Mouse (Mus musculus) kidney, adult 11 months (tissue): ENCODE data around the gene Eef2k.
"Not testable (repeated sequence)": the region's sequence is repeated elsewhere in the genome, so short reads cannot be mapped to it uniquely, and the experiment has no call there.

Source experiments
- DNase-seq: peaks from one replicate; pipeline ENCODE4 v3.0.0; 2022

The Eef2k gene

DNA sequence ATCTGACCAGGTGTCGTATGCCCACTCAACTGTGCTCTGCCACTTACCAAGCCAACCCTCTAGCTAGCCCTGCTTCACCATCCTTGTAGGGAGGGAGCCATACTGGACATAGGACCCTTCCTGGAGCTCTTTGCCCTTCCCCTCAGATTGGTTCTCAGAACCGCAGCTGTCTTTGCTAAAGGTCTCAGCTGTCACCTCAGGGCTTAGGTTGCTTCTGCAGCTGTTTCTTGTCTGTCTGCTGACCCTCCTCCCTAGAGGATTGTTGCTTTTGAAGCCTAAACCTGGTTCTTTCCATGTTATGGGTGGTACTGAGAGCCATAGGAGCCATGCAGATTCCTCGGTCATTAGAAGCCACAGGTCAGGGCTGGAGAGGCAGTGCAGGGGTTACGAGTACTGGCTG, 40.0 kb downstream of the Eef2k start:
- no peak for DNase-seq

GRCm38 (mm10) chr7:120883523-120884290, 41.1 kb downstream of the Eef2k start:
- no peak for DNase-seq

DNA sequence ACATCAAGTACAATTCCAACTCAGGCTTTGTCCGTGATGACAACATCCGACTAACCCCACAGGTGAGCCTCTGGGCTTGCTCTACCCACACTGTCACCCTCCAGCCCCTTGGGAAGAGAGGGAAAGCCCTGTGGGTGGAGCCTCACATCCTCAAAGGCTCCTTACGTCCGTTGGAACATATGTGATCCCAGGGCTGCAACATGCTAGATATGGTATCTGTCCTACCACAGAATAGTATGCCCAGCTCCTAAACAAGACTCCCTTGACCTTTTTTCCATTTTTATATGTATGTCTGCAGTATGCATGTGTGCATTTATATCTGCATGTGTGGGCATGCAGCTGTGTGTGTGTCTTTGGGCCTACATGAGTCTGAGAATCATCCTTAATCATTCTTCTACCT, 42.1 kb downstream of the Eef2k start:
- no peak for DNase-seq

DNA sequence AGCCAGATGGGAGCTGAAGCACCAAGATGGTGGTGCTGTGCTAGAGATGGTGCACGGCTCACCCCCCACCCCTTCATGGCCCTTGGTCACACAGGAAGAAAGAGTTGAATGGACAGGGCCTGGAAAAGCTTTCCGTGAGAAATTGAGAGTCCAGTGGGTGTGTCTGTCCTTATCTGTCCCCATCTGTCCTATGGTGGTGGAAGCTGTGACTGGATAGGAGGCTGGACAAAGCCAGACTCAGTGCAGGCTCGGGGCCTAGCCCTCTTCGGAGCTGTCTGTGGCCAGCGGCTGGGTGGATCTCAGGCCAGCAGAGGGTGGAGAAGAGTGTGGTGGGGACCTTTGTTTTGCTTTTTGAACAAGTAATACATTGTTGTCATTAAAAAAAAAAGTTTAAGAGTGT, 50.5 kb downstream of the Eef2k start:
- no peak for DNase-seq

DNA sequence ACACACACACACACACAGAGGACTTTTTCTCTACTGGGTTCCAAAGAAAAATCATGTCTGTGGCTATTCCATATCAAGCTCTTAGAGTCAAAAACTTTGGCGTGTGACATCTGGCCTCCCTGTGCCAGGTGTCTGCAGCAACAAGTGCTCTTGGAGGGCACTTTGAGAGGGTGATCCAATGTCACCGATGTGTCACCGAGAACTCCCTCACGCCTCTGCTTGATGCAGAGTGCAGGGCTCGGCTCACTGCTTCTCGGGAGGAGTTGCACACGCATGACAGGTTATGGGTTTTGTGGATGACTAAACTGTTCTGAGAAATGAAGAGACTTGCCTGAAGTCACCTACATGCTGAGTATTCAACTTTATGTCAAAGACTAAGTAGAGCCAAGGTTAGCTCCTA, 54.4 kb downstream of the Eef2k start:
- DNase-seq: no peak

DNA sequence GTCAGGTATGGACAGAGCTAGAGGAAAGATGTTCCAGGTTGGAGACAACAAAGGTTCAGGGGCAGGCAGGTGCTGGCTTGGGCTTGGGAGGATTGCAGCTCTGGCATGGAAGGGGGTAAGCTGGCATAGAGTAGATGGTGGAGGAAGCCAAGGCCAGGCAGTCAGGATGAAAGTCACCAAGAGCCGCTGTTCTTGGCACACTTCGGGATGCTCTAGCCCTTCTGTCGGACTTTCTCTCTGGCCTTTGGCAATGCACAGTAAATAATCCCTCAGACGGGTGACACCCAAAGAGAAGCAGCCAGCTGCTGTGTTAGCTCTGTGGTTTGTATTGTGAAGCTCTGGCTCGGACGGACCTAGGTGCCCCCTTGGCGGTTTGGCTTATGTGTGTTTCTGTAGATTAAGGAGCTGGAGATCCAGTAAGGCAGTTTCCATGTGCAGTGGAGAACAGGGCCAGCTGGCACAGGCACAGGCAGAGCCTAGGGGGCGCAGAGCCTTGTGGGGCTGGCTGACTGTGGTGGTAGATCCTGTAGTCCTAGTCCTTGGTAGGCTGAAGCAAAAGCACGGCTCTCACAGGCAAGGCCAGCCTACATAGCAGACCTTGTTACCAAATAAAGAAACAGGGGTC, 55.2 kb downstream of the Eef2k start:
- DNase-seq: no peak

GRCm38 (mm10) chr7:120900191-120900590, 57.6 kb downstream of the Eef2k start:
- no peak for DNase-seq

DNA sequence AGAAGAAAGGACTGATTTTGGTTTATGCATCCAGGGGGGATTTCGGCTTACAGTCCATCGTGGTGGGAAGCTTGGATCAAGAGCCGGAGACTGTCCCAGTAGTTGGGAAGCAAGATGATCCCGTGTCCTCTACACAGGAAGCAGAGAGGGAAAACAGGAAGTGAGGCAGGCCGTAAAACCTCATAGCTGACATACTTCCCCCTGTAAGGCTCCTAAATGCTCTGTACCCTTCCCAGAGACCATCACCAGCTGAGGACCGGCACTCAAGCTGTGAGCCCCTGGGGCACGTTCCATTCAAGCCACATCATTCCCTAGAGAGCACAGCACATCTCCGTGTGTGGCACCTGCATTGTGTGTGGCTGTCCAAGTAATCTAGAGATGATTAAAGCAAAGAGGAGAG, 59.1 kb downstream of the Eef2k start:
- no peak for DNase-seq

DNA sequence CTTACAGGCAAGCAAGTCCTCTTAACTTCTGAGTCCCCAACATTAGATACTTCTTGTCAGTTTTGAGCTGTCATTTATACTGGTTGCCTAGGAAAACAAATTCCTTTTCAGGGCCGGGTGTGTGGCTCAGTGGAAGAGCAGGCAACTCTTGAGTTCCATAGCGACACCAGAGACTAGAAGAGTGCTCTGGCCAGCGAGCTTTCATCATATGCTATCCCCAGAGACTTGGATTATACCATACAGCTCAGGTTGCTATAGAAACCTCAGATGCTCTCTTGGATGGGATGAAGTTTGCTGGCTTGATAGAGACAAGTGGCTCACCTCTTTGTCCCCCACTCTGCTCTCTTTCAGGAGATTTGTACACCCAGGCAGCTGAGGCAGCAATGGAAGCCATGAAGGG, 60.3 kb downstream of the Eef2k start:
- DNase-seq: no peak

- not testable (repeated sequence) for DNase-seq
Observed at GRCm38 (mm10) chr7:120910172-120910571, 67.5 kb downstream of the Eef2k start.

GRCm38 (mm10) chr7:120911268-120911667, 68.6 kb downstream of the Eef2k start:
- not testable (repeated sequence) for DNase-seq

DNA sequence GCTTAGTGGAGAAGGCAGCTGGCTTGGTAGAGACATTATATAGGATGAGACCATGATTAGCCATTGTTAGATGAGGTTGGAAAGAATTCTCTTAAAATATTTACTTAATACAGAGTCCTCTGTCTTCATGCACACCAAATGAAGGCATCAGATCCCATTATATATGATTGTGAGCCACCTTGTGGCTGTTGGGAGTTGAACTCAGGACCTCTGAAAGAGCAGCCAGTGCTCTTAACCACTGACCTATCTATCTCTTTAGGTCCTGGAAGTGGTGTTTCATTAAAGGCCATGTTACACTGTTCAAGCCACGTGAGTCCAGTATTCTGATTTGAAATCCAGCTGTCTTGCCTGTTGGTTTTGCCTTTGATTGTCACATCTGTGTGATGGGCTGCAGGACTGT, 70.7 kb downstream of the Eef2k start:
- DNase-seq: no peak

DNA sequence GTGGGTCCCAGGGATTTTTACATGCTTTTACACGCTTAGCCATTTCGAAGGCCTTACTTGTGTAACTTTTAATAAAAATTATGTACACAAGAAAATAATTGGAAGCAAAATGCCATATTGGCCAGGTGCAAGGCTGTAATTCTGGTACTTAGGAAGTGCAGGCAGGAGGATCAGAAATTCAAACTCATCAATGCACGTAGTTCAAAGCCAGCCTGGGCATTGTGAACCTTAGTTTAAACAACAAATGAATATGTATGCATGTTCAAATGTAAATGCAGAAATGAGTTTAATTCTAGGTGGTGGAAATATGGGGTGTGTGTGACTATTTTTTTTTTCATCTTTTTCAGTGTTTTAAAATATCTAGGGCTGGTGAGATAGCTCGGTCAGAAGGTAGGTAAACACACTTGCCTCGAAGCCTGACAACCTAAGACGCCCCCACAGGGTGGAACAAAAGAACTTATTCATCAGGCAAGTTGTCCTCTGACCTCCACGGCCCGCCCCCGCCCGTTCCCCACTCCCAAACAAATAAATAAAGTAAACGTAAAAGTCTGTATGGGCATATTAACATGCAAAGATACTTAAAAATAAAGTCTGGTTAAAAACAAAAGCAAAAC, 73.7 kb downstream of the Eef2k start:
- DNase-seq: no peak

DNA sequence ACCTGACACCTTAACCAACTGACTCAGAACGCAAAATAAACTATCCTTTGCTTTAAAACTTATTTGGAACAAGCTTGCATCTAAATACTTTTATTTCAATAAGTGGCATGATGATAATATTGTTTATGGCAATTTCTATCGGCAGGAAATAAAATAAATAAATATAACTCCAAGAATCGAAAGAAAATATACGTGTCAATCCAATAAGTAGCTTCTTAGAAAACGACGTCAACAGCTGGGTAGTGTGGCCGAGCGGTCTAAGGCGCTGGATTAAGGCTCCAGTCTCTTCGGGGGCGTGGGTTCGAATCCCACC, 74.6 kb downstream of the Eef2k start:
- no peak for DNase-seq

DNA sequence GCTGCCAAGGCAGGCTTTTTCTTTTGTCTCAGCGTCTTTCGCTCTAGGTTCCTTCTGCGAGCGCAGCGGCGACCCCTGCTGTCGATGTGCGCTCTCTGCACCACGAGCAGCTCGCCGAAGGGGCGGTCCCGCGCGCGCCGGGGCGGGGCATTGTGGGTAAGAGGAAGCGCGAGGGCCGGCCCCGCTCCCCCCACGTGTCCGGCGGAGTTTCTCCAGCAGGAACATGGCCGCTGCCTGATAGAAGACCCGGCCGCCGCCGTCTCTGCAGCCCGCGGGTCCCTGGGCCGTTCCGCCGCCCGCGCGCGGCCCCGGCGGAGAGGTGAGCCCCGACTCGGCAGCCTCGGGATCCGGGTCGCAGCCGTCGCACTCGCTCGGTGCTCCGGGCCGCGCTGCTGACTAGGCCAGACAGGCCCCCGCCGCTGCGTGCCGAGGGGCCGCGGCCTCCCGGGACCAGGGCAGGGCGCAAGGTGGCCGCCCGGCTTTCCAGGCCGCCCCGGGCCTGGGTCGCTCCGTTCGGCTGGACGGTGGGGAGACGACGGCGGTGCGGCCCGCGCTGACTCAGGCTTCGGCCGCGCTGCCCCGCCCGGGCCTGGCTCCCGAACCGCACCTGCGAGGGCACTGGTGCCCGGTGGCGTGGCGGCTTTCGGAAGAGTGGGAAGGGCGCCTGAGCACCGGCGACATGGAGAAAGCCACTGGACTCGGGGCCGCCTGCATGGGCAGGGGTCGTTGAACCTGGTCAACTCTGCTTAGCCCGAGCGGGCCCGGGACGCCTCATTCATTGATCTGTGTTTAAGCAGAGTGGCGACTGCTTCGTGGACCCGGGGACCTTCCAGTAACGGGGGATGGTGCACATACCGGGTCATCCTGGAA, 75.2 kb downstream of the Eef2k start, which contains the start of gene Polr3e:
Polr3e (plus strand) TSS at position 153 of the 870 bp plus-strand sequence.
- DNase-seq: peak; percentile 99

DNA sequence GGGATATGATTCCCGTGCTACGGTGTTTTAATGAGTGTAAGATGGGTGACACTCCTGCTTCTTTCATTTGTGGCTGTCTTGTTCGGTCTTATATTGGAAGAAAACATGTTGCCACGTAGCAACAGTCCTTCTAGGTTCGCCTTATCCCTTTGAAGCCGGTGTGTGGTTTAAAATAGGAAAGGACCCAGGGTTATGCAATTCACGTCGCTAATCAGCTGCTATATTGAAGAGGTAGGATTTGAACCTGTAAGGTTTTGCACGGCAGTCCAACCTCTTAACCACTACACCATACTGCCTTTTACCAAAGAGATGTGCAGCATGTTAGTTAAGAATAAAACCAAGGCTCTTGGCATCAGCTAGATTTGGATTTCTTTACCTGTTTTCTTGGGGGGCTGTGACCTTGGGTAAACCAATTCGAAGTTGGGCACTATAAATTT, 75.9 kb downstream of the Eef2k start:
- DNase-seq: peak; percentile 69

- no peak for DNase-seq
Observed at GRCm38 (mm10) chr7:120933110-120933509, 90.5 kb downstream of the Eef2k start.

- DNase-seq: no peak
Observed at GRCm38 (mm10) chr7:120933680-120934195, 91.1 kb downstream of the Eef2k start.

DNA sequence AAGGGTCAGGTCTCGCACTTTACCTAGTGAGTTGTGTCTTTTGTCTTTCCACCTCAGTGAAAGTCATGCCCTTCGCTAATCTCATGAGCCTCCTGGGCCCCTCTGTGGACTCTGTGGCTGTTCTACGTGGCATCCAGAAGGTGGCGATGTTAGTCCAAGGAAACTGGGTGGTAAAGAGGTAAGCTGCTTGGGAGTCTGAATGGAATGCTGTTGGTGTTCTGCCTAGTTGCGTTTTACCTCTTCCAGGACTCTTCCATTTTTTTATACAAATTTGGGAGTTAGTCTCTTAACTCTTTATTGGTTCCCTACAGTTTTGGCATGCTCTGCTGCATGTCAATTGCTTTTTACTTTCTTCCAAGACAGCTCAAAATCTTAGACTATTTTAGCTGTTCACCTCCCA, 92.1 kb downstream of the Eef2k start:
- DNase-seq: peak; percentile 54

- no peak for DNase-seq
Observed at GRCm38 (mm10) chr7:120936522-120936921, 93.9 kb downstream of the Eef2k start.

DNA sequence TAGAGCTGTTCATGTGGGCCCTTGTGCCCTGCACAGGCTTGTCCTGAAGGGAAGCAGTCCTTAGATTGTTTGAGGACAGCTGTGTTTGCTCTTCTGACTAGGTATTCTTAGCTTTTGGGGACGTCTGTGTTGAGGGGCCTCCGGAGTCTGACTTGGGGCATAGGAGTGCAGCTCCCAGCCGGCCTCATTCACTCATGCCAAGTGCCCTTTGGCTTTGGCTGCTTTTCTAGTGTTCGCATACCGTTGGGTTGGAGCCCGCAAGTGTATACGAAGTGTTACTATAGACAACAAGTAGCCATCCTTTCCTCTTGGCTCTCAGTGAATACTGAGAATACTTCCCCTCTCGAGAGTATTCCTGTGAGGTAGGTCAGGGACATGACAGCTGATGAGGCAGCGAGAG, 95.6 kb downstream of the Eef2k start:
- DNase-seq: peak; percentile 36

DNA sequence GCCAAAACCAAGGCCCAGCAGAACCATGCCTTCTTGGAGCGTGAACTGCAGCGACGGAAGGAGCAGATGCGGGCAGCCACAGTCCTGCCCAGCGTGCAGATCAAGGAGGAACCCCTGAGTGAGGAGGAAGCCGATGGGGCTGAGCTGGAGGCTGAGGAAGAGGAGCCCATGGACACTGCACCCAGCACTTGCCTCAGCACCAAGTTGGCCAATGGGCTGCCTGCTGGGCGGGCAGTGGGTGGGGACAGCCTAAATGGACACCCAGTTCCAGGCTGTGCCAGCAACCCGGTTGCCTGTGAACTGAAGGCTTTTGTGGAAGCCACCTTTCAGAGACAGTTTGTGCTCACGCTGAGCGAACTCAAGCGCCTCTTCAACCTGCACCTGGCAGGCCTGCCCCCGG, 97.7 kb downstream of the Eef2k start:
- DNase-seq: peak; percentile 90

GRCm38 (mm10) chr7:120941214-120941613, 98.6 kb downstream of the Eef2k start:
- no peak for DNase-seq
